Mouse (Mus musculus) CD8-positive naive resting alpha-beta T cell, adult 2 months (primary cell): ENCODE results near the gene Cux2.
"Not testable (repeated sequence)": the region's sequence is repeated elsewhere in the genome, so short reads cannot be mapped to it uniquely, and the experiment has no call there.

Source experiments
- DNase-seq, 2 experiments: peaks; one replicate each; pipeline ENCODE4 v3.0.0; 2022; ENCODE audit warnings: low read depth in 2 of 2, low spot score in 2 of 2

Gene Cux2

DNA sequence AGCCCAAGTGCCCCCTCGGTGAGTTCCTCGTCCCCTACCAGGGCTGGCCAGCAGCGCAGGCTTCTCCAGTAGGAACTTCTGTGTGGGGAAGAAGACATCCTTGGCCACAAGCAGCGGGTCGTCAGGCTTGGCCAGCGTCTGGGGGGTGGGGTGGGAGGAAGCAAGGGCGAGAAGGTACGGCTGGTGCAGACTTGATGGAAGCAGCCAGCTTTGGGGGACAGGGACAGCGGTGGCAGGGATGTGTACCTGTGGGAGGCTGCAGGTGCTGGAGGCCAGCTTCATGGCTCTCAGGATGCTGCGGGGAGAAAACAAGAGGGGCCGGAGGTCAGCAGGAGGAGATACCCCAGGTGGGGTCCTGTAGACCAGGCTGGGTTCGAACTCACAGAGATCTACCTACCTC, 174.9 kb downstream of the Cux2 start:
- DNase-seq, result no peak

- peak; percentile 16 to 41 for DNase-seq
Observed at GRCm38 (mm10) chr5:121872158-121872557, 177.7 kb downstream of the Cux2 start.

DNA sequence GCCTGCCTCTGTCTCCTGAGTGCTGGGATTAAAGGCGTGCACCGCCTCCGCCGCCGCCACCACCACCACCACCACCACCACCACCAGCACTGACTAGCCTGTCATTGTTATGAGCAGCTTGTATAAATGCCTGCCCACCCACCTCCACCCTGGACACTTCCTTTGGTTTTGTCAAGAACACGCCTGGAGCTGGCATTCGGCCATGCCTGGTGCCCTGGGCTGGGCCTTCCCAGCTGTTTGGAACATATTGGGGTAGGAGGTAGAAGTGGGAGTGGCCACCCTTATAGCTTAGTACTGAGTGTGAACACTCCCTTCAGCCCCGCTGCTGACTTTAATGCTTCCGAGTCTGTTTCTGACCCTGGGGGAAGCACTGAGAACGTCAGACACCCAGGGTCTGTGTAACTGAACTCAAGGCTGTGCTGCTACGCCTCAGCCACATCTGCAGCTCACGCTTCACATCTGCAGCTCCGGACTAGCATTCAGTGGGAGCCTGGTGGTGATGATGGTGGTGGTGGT, 178.3 kb downstream of the Cux2 start:
- no peak for DNase-seq

- no peak for DNase-seq
Observed at GRCm38 (mm10) chr5:121870832-121871231, 179.1 kb downstream of the Cux2 start.

GRCm38 (mm10) chr5:121867963-121868362, 181.9 kb downstream of the Cux2 start:
- no peak for DNase-seq

GRCm38 (mm10) chr5:121864330-121864729, 185.6 kb downstream of the Cux2 start:
- DNase-seq, result no peak

- no peak for DNase-seq
Observed at GRCm38 (mm10) chr5:121861964-121862363, 187.9 kb downstream of the Cux2 start.

GRCm38 (mm10) chr5:121858427-121858826, 191.5 kb downstream of the Cux2 start:
- no peak for DNase-seq

GRCm38 (mm10) chr5:121856740-121857139, 193.2 kb downstream of the Cux2 start:
- DNase-seq, result no peak

- no peak for DNase-seq
Observed at GRCm38 (mm10) chr5:121854768-121855167, 195.1 kb downstream of the Cux2 start.

DNA sequence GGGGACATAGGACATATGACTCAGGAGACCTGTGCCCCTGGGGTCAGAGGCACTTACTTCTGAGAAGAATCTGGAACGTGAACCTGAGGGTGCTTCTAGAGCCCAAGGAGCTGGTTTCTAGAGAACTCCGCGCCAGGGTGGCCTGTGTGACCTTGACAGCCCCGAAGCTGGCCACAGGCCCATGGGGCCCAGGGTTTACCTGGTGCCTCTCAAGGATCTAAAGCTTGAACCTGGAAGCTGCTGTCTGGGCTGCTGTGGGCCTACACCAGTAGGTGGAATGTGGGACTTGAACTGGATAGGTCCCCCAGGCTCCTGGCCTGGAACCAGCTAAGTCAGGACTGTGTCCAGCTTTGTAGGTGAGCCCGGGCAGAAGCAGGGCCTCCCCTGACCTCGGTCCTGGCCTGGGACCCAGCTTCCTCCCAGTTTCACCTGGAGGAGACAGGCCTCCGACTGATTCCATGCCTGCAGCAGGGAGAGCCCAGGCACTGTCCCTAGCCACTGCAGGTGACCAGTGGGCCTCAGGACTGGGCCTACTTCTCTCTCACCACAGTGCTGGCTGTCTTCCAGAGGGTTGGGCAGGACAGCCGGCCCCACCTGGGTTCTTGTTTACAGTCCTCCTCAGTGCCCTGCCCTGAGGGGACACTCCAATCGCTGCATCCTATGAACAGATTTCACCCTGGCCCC, 196.4 kb downstream of the Cux2 start:
- DNase-seq, result no peak

- DNase-seq, result no peak
Observed at GRCm38 (mm10) chr5:121849478-121850349, 200.2 kb downstream of the Cux2 start.

- DNase-seq, result peak; percentile 80 to 82
Observed at GRCm38 (mm10) chr5:121848743-121849142, 201.2 kb downstream of the Cux2 start, which contains the start of gene Pheta1. Pheta1 (plus strand) TSS chr5:121848984.

DNA sequence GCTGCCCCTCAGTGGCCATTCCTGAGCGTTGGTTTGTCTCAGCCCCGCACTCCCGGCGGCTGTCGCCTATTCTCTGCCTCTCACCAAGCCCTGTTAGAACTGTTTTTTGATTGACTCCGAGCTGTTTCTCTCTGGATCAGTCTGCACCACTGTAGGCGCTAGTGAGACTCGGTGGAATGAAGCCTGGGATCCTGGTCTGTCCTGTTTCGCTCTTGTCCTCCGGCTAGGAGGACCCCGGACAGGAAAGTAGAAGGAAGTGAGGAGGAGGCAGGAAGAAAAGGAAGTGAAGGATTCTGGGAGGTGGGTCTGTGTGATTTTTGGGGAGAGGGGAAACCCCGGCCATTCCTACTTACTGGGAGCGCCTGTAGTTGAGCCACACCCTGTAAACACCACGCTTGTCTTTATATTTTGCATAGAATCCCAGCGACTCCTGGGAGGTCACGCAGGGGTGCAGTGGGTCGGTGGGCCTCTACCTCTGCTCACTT, 201.8 kb downstream of the Cux2 start:
- DNase-seq, result peak in 1 of 2 experiments; percentile 38

DNA sequence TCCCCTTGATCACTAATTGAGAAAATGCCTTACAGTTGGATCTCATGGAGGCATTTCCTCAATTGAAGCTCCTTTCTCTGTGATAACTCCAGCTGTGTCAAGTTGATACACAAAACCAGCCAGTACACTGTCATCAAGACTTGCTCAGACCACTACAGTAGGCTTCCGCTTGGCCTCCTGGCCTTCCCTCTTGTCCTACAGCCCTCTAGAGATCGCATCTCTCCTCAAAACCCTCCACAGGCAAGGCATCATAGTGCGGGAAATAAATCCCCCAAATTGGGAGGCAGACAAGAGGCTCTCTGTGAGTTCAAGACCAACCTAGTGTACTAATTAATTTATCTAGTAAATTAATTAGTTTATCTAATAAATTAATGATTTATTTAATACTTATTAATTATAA, 202.6 kb downstream of the Cux2 start:
- not testable (repeated sequence) for DNase-seq

GRCm38 (mm10) chr5:121846322-121846721, 203.6 kb downstream of the Cux2 start:
- DNase-seq, result no peak

DNA sequence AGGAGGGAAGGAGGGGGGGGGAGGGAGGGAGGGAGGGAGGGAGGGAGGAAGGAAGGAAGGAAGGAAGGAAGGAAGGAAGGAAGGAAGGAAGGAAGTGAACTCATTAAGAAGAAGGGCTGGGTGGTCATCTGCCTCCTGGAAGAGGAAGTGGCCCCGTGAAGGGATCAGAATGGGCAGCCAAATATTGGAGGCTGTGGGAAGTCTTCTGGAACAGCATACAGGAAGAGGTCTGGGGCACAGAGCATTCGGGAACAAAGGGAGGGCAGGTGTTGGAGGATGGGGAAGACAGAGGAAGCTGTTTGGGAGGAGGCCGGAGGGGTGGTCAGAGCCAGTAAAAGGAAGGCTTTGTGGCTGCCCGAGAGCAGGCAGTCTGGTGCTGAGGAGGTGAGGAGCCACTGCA, 204.5 kb downstream of the Cux2 start:
- DNase-seq, result no peak

DNA sequence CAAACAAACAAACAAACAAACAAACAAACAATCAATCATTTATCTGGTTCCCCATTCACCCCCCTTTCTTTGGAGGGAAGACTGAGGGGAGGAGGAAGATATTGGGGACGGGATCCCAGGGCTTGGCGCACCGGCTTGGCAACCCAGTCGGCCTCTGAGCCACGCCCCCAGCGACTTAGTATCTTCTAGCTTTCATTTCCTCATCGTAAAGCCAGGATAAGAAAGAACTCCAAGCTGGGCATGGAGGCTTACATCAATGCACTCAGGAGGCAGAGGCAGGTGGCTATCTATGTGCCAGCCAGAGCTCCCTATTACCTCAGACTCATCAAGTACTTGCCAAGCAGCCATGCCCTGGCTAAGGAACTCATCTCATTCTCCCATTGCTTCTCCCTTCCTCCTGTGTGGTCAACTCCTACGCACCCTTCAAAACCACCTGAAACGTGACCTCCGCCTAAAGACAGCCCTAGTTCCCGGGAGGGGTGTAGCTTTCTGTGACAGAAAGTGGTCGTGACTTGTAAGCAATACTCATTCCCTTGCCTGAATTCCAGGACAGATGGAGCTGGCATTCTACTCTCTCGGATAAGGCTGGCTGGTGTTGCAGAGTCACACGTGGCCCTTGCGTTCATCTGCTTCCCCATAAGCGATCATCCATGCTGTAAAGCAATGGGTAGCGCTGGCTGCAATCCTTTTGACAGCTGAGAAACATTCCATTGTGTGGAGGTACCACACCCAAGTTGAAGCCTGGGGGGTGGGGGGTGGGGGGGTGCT, 206.6 kb downstream of the Cux2 start:
- no peak for DNase-seq

- peak; percentile 80 to 81 for DNase-seq
Observed at GRCm38 (mm10) chr5:121842665-121843118, 207.2 kb downstream of the Cux2 start.

DNA sequence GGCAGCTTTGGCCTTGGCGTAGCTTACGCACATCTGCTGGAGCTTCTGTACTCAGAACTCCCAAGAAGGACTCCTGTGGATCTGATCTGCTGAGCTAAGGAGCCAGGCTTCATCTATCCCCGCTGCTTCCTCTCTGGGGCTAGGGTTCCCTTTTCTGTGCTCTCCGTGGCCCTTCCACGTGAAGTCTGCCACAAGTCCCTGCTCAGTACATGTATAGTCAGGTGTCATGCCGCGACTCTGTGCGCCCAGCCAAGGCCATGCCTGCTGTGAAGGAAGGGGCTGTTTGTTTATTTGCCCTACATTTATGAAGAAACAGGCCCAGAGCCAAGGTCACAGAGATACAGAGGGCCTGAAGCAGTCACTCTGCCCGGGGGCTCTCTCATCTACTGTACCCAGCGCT, 207.9 kb downstream of the Cux2 start:
- DNase-seq, result no peak

DNA sequence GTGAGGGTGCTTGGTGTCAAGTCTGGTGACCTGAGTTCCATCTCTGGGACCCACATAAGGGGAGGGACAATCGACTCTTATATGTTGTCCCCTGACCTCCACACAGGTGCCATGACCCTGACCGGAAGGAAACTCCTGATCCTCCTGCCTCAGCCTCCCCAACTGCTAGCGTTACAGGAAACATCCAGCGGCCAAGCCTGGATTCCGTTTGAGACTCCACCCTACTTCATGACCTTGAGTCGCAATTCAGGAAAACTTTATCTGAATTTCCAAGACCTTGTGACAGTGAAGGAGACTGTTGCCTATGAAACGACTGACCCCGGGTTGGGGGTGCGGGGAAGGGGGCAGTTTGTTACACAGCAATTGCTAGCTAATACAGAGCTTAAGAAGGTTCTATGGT, 208.4 kb downstream of the Cux2 start:
- DNase-seq, result no peak
